Mouse (Mus musculus) spleen, postnatal 10 days (tissue): ENCODE measurements around the gene Foxn3.

Experiments
- DNase-seq, 2 experiments: peaks; one replicate each; pipeline ENCODE4 v3.0.0; 2021 to 2022; ENCODE audit warnings: low spot score in 2 of 2

Gene Foxn3

GRCm38 (mm10) chr12:99298242-99298641 is 265.1 kb downstream of the Foxn3 start:
- no peak for DNase-seq

- no peak for DNase-seq
Measured at GRCm38 (mm10) chr12:99297792-99298191, 265.6 kb downstream of the Foxn3 start.

- no peak for DNase-seq
Measured at GRCm38 (mm10) chr12:99293532-99293931, 269.9 kb downstream of the Foxn3 start.

DNA sequence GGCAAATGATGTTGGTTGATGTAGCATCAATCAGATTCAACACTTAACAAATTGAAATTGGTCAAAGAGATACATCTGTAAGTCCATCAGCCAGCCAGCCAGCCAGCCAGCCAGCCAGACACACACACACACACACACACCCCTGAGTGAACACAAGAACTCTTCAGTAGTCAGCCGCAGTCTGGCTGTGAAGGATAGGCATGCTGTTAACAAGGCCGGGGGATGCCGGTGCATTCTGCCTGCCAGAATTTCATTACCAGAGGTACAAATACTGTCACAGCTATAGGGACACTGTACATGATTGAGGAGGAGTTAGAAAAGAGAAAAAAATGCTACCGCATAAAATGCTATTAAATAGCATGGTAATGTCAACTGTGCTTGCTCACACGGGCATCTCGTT is 271.2 kb downstream of the Foxn3 start:
- no peak for DNase-seq

DNA sequence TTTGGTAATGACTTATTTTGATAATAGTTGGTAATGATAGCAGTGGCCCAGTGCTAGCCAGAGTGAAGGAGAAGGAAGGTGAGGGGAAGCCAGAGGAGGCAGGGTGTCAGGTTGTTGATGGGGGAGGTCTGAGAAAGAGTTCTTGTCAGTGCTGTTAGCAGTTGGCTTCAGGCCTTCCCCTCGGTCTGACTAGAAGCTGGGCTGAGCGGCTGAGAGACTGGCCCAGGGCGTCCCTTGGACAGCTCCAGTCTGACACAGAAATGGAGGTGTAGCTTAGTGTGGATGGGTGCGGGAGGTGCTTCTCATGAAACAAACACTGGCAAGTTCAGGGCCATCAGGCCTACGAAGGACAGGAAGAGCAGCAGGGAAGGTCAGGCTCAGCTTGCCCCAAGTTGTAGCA is 276.3 kb downstream of the Foxn3 start:
- DNase-seq: no peak

DNA sequence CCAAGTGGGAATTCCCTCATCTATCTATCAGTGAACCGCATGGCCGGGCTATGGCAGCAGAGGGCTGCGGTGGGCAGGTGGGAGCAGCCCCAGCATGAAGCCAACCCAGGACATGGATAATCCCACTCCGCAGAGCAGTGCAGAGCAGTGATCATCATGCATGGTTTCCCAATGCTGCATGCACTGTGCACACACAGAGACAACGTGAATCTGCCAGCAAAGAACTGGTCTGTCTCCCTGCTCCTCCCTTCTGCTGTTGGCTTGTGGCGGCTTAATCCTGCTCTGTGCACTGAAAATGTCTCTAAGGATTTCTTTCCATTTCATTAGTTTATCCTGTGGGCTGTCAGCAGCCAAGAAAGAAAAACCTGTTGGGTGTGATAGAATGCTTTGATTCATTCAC is 276.7 kb downstream of the Foxn3 start:
- DNase-seq: no peak

DNA sequence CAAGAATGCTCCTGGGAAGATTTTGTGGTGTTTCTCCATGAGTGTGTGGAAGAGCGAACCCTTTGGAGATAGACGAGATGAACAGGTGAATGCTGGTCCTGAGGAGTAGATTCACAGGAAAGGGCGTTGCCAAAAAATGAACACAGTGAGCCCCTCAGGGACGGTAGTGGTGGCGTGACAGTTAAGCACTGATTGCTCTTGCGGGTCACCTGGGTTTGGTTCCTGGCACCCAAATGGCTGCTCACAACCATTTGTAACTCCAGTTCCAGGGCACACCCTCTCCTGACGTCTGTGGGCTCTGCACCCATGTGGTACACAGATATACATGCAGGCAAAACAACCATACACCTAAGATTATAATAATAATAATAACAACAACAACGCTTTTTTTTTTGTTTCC is 277.7 kb downstream of the Foxn3 start:
- no peak for DNase-seq

GRCm38 (mm10) chr12:99285199-99285598 is 278.2 kb downstream of the Foxn3 start:
- no peak for DNase-seq

GRCm38 (mm10) chr12:99284419-99285069 is 278.8 kb downstream of the Foxn3 start:
- DNase-seq: no peak

DNA sequence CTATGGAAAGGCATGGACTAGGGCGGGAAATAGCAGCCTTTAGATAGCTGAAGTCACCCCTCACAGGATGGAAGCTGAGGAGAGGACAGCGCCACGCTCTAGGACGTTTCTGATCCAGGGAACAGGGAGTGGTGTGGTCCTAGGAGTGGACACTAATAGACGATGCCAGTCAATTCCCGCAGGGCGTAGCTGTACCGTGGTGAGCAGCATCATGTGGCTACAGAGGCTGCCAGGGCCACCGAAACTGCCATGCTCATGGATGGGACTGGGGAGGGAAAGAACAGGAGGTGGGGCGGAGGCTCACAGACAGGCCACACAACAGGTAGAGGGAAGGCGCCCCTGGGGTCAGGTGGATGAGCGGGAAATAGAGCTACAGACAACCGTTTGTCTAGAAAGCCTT is 282.6 kb downstream of the Foxn3 start:
- no peak for DNase-seq

DNA sequence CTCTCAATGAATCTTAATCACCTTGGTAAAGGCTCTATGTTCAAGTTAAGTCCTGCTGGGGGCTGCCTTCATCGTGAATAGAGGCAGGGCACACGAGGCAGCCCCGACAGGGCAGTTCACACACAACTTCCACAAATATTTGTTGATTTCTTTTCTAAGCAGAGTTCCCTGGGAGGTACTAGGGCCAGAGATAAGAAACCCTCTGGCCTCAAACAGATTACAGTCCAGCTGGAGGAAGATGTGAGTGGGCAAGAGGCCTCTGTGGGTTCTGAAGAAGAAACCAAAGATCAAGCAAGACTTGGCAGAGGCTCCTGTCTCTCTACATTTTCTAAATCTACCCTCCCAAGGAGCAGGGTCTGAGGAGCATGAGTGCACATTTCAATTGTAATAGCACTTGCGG is 283.1 kb downstream of the Foxn3 start:
- no peak for DNase-seq

DNA sequence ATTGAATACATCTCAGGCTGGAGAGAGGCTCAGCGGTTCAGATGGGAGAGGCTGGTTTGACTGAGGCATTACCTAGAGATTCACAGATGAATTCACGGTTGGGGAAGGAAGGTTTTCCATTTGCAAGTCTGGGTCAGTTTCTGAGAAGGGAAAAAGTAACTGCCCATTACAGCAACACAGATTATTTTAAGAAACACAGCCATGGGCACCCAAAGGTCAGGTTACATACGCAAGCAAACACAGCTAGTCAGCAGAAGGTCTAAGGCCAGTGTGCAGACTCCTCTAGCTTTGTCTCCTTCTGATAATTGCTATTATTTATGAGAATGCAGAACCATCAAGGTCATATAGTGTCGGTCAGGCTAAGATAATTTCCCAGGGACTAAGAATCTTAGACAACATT is 284.0 kb downstream of the Foxn3 start:
- no peak for DNase-seq

- DNase-seq: no peak
Measured at GRCm38 (mm10) chr12:99274589-99274988, 288.8 kb downstream of the Foxn3 start.

- no peak for DNase-seq
Measured at GRCm38 (mm10) chr12:99269396-99269795, 294.0 kb downstream of the Foxn3 start.

DNA sequence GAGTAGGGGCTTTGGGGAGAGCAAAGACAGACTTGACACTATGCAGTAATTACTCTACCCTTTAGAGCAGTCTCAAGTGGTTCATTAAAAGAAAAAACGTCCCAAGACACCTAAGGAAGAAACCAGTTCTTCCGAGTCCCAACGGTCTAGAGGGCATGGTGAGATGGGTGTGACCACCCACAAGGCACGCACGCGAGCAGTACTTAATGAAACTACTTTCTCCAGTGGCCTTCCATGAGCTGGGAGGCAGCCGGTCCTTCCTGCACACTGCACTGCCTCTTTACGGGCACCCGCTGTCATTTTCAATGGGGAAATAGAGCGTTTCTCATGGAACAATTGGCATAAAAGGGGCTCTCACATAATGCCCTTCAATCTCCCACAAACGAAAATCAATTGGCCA is 294.4 kb downstream of the Foxn3 start:
- DNase-seq: no peak

- DNase-seq: no peak
Measured at GRCm38 (mm10) chr12:99267732-99268131, 295.6 kb downstream of the Foxn3 start.

DNA sequence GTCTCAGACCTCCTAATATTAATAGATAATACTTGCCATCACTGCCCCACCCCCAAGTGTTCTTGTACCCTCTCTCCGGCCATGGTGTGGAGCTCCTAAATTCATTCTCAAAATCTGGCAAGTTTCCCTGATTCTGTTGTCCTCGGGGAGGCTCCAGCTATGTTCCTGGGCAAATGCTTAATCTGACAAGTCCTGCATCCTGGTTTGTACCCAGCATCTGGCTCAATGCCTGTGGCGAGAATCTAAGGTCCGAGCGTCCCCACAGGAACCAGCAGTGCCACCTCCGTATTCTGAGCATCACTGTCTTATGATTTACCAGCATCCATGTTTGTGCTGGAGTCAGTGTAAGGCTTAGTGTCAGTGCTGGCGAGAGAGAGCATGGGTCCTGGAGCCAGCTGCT is 296.9 kb downstream of the Foxn3 start:
- no peak for DNase-seq

DNA sequence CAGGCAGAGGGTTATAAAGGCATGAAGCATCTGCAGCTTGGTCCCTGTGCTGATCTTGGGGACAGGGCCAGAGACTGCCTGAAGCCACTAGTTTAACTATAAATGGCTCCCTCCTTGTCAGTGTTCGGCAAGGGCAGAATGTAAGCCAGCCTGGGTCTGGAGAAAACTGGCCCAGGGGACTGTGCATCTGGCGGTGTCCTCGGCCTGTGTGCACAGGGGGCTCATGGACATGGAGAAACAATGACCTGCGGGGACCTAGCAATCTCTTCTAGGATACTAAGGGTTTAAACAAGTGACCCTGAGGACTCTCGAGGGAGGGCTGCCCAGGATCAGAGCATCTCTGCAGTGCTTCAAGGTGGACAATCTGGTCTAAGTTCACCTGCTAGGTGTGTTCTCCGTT is 297.6 kb downstream of the Foxn3 start:
- DNase-seq: no peak

GRCm38 (mm10) chr12:99264386-99264785 is 299.0 kb downstream of the Foxn3 start:
- no peak for DNase-seq

GRCm38 (mm10) chr12:99263592-99264335 is 299.6 kb downstream of the Foxn3 start:
- no peak for DNase-seq

- no peak for DNase-seq
Measured at GRCm38 (mm10) chr12:99262840-99263239, 300.5 kb downstream of the Foxn3 start.

GRCm38 (mm10) chr12:99262066-99262599 is 301.2 kb downstream of the Foxn3 start:
- DNase-seq: no peak

DNA sequence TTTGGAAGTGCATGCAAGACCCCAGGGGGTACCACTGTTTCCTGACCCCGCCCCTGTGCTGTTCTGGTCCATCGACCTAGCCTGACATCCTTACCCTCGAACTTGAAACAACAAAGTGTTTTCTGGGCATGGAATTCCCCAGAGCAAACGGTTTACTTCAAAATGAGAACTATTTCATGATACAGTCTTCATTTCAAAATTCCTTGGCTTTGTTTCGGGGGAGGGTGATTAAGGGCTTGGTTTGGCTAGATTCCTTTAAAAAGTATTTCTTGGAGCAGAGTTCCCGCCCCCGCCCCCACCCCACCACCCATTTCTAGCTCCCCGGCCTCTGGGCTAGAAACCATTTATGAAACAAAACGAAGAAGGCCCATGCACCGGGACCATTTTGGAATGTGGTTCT is 303.2 kb downstream of the Foxn3 start:
- DNase-seq: no peak
